Mouse (Mus musculus): ENCODE measurements around the gene Hoxb9.

Hoxb9 gene

GRCm38 (mm10) chr11:96270996-96271540 is at the start of gene Hoxb9:
TSS of gene Hoxb9 (plus strand) at chr11:96271457.
- no peak for DNase-seq

- DNase-seq, result peak; percentile 30
Observed at GRCm38 (mm10) chr11:96223813-96224212, 47.4 kb upstream of the Hoxb9 start.

- DNase-seq, result no peak
Observed at GRCm38 (mm10) chr11:96227676-96228075, 43.6 kb upstream of the Hoxb9 start.

- DNase-seq, result peak; percentile 69
Observed at GRCm38 (mm10) chr11:96234906-96235305, 36.4 kb upstream of the Hoxb9 start.

GRCm38 (mm10) chr11:96240211-96240610 is 31.0 kb upstream of the Hoxb9 start:
- DNase-seq, result peak; percentile 60

GRCm38 (mm10) chr11:96250901-96251300 is 20.4 kb upstream of the Hoxb9 start:
- DNase-seq, result no peak

- DNase-seq, result no peak
Observed at GRCm38 (mm10) chr11:96251480-96252031, 19.7 kb upstream of the Hoxb9 start.

- DNase-seq, result no peak
Observed at GRCm38 (mm10) chr11:96252541-96253120, 18.6 kb upstream of the Hoxb9 start.

GRCm38 (mm10) chr11:96254221-96254620 is 17.0 kb upstream of the Hoxb9 start:
- no peak for DNase-seq

- no peak for DNase-seq
Observed at GRCm38 (mm10) chr11:96255111-96255995, 15.9 kb upstream of the Hoxb9 start.

GRCm38 (mm10) chr11:96255996-96256445 is 15.2 kb upstream of the Hoxb9 start:
- no peak for DNase-seq

GRCm38 (mm10) chr11:96257141-96257540 is 14.1 kb upstream of the Hoxb9 start:
- DNase-seq, result no peak

- DNase-seq, result no peak
Observed at GRCm38 (mm10) chr11:96259038-96259437, 12.2 kb upstream of the Hoxb9 start.

GRCm38 (mm10) chr11:96259511-96259910 is 11.7 kb upstream of the Hoxb9 start:
- DNase-seq, result no peak

GRCm38 (mm10) chr11:96260310-96260970 is 10.8 kb upstream of the Hoxb9 start:
- no peak for DNase-seq

- peak; percentile 89 for DNase-seq
Observed at GRCm38 (mm10) chr11:96261323-96261890, 9.8 kb upstream of the Hoxb9 start.

GRCm38 (mm10) chr11:96262262-96262830 is 8.9 kb upstream of the Hoxb9 start:
- DNase-seq, result no peak

GRCm38 (mm10) chr11:96263636-96264389 is 7.4 kb upstream of the Hoxb9 start:
- DNase-seq, result no peak

- no peak for DNase-seq
Observed at GRCm38 (mm10) chr11:96264390-96265020, 6.8 kb upstream of the Hoxb9 start.

- no peak for DNase-seq
Observed at GRCm38 (mm10) chr11:96265954-96266353, 5.3 kb upstream of the Hoxb9 start.
